Mouse (Mus musculus): ENCODE results near the gene Ptprb. TPM values are rescaled to one million over a fixed set of nuclear protein-coding genes. Genes with fewer than 3 reads are reported as not detected.

Ptprb gene
- total RNA-seq, 2 experiments from 2014 or later = not detected

GRCm38 (mm10) chr10:116291153-116291755 lies 15.9 kb downstream of the Ptprb start:
- no peak for ATAC-seq (replicated peaks; ENCODE audit: low FRiP score, poor library complexity, severe bottlenecking)

- no peak for ATAC-seq (replicated peaks; ENCODE audit: low FRiP score, poor library complexity, severe bottlenecking)
These were observed 21.1 kb downstream of the Ptprb start for GRCm38 (mm10) chr10:116296439-116296838.

GRCm38 (mm10) chr10:116297854-116298253 lies 22.5 kb downstream of the Ptprb start:
- no peak for ATAC-seq (replicated peaks; ENCODE audit: low FRiP score, poor library complexity, severe bottlenecking)

GRCm38 (mm10) chr10:116300824-116301223 lies 25.5 kb downstream of the Ptprb start:
- ATAC-seq (replicated peaks; ENCODE audit: low FRiP score, poor library complexity, severe bottlenecking) = no peak

- no peak for ATAC-seq (replicated peaks; ENCODE audit: low FRiP score, poor library complexity, severe bottlenecking)
These were observed 25.9 kb downstream of the Ptprb start for GRCm38 (mm10) chr10:116301258-116301657.

- no peak for ATAC-seq (replicated peaks; ENCODE audit: low FRiP score, poor library complexity, severe bottlenecking)
These were observed 29.0 kb downstream of the Ptprb start for GRCm38 (mm10) chr10:116304355-116304754.

- no peak for ATAC-seq (replicated peaks; ENCODE audit: low FRiP score, poor library complexity, severe bottlenecking)
These were observed 34.1 kb downstream of the Ptprb start for GRCm38 (mm10) chr10:116309460-116309859.

GRCm38 (mm10) chr10:116310516-116311210 lies 35.3 kb downstream of the Ptprb start:
- ATAC-seq (replicated peaks; ENCODE audit: low FRiP score, poor library complexity, severe bottlenecking) = no peak

- no peak for ATAC-seq (replicated peaks; ENCODE audit: low FRiP score, poor library complexity, severe bottlenecking)
These were observed 43.9 kb downstream of the Ptprb start for GRCm38 (mm10) chr10:116319246-116319645.

- no peak for ATAC-seq (replicated peaks; ENCODE audit: low FRiP score, poor library complexity, severe bottlenecking)
These were observed 53.8 kb downstream of the Ptprb start for GRCm38 (mm10) chr10:116329086-116329485.

- no peak for ATAC-seq (replicated peaks; ENCODE audit: low FRiP score, poor library complexity, severe bottlenecking)
These were observed 55.1 kb downstream of the Ptprb start for GRCm38 (mm10) chr10:116330458-116330857.

- ATAC-seq (replicated peaks; ENCODE audit: low FRiP score, poor library complexity, severe bottlenecking) = no peak
These were observed 55.7 kb downstream of the Ptprb start for GRCm38 (mm10) chr10:116330961-116331510.

GRCm38 (mm10) chr10:116333666-116334065 lies 58.3 kb downstream of the Ptprb start:
- no peak for ATAC-seq (replicated peaks; ENCODE audit: low FRiP score, poor library complexity, severe bottlenecking)

GRCm38 (mm10) chr10:116334120-116334519 lies 58.8 kb downstream of the Ptprb start:
- ATAC-seq (replicated peaks; ENCODE audit: low FRiP score, poor library complexity, severe bottlenecking) = no peak

- no peak for ATAC-seq (replicated peaks; ENCODE audit: low FRiP score, poor library complexity, severe bottlenecking)
These were observed 60.0 kb downstream of the Ptprb start for GRCm38 (mm10) chr10:116335328-116335727.

- no peak for ATAC-seq (replicated peaks; ENCODE audit: low FRiP score, poor library complexity, severe bottlenecking)
These were observed 65.9 kb downstream of the Ptprb start for GRCm38 (mm10) chr10:116341194-116341593.

- no peak for ATAC-seq (replicated peaks; ENCODE audit: low FRiP score, poor library complexity, severe bottlenecking)
These were observed 71.4 kb downstream of the Ptprb start for GRCm38 (mm10) chr10:116346618-116347184.

- no peak for ATAC-seq (replicated peaks; ENCODE audit: low FRiP score, poor library complexity, severe bottlenecking)
These were observed 73.7 kb downstream of the Ptprb start for GRCm38 (mm10) chr10:116349004-116349403.

GRCm38 (mm10) chr10:116350532-116350931 lies 75.2 kb downstream of the Ptprb start:
- ATAC-seq (replicated peaks; ENCODE audit: low FRiP score, poor library complexity, severe bottlenecking) = no peak

GRCm38 (mm10) chr10:116354372-116354771 lies 79.0 kb downstream of the Ptprb start:
- no peak for ATAC-seq (replicated peaks; ENCODE audit: low FRiP score, poor library complexity, severe bottlenecking)

GRCm38 (mm10) chr10:116362181-116362580 lies 86.9 kb downstream of the Ptprb start:
- no peak for ATAC-seq (replicated peaks; ENCODE audit: low FRiP score, poor library complexity, severe bottlenecking)
